Mouse (Mus musculus): ENCODE results near the gene Rapgef5.

Gene Rapgef5

DNA sequence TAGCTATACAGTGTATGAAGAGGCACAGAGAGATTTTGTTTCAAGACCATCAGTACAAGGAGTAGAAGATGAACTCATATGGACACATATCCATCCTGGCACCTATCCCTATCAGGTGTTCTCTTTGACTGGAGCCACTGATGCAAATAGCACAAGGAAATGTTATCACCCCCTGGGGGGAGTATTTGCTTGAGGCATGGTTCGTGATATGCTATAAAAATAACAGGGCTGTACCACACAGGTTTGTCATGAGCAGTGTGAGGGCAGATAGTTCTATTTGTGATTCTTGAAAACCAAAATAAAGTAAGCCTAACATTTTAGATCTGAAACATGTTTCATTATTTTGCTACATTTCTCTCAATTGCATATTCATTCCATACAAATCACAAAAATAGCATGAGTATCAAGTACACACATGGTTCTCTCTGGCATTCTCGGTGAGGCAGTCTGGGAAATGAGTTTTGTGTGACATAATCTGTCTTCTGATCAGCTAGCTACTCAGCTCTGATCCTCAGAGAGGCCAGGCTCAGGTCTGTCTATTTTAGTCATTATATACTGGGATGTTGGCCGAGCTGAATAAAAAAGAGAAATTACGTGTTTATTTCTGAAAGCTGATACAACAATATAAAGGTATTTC lies 12.3 kb downstream of the Rapgef5 start:
- ATAC-seq (ENCODE audit: insufficient number of reproducible peaks, low FRiP score, low TSS enrichment), result no peak

DNA sequence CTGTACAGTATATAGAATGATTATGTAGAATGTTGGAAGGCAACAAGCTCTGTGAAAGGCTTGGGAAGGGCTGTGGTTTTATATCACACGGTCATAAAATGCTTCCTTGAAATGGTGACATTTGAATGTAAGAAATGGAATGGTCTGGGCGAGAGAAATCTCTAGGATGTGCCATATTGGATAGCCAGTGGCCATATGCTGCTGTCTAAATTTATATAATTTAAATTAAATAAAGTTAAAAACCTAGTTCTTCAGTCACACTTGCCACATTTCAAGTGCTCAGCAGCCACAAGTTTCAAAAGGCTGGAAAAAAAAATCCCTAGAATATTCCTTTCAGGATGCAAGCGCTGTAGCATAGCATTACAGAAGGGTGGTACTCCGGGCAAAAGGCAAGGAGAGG lies 14.8 kb downstream of the Rapgef5 start:
- ATAC-seq (ENCODE audit: insufficient number of reproducible peaks, low FRiP score, low TSS enrichment), result no peak

DNA sequence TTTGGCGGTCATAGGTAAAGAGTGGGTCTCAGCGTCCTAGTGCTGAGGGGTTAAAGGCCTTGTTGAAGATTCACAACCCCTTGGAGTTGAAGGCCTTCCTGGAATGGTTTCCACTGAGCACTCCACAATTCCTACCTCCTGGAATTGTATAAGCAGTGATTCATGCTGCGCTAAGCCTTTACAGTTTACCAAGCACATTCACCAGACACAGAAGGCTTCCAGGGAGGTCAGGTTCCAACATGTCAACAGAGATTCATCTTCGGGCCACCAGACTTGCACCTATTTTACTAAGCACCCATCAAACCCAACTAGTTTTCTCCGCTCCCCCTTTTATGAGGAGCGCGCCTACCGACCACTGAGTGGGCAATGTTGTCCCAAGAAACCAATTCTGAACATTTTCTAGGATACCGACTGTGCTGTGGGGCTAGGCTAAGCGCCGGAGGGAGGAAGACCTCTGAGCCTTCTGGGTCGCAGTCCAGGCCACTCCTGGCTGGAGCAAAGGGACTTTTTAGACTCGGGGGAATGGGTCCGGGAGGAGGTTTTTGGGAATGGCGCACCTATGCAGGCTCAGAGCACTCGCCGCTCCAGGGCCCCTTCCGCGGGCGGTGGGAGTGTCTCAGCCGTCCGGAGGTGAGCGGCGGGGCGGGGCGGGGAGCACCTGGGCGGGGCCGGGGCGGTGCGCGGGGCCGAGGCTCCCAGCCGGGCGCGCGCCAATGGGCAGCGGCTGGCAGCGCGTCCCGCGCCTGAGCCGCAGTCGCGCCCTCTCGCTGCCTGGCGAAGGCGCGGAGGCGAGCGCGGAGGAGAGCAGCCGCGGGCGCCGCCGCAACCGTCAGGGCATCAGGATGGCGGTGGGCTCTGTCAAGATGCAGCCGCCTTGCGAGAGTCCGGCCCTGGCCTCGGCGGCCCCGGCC lies 17.2 kb downstream of the Rapgef5 start:
- no peak for ATAC-seq (ENCODE audit: insufficient number of reproducible peaks, low FRiP score, low TSS enrichment)

DNA sequence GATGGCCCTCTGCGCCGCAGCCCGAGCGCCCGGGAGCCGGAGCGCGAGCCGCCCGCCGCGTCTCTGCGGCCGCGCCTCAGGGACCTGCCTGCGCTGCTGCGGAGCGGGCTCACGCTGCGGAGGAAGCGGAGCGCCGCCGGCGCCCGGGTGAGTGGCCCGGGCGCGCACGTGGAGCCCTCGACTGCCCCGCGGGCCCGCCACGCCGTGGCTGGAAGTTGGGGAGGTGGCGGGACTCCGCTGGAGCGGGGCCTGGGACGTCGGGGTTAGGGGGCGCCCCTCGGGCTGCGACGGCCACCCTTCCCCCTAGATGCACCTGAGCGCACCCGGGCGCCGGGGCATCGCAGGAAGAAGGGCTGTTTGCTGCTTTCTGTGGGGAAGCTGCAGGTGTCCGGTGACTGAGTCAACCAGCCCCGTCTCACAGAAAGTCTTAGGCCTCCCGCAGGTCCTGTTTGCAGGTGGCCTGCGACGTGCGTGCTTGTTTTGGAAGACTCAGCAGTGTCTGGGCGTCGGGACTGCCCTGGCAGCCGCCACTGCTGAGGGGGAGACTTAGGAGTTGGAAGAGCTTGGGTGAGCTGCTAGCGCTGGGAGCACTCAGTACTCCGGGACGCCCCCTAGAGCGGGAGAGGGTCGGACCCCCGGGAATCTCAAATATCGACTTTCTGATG lies 17.9 kb downstream of the Rapgef5 start:
- no peak for ATAC-seq (ENCODE audit: insufficient number of reproducible peaks, low FRiP score, low TSS enrichment)

DNA sequence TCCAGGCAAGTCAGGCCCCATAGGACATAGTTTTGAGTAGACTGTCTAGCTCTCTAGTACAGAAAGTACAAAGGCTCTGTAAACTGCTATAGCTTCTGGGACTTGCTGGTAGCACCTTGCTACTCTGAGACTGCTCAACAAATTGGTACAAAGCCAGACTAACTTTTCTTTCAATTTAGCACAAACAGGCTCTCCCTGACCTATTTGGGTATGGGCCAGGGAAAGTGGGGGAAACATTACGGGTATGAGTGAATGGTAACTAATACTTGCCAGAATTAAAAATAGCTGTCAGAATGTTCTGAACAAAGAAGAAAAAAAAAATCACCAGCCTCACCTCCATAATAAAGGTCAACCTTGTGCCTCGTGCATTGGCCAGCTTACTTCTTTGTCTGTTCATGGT lies 24.1 kb downstream of the Rapgef5 start:
- ATAC-seq (ENCODE audit: insufficient number of reproducible peaks, low FRiP score, low TSS enrichment), result no peak

DNA sequence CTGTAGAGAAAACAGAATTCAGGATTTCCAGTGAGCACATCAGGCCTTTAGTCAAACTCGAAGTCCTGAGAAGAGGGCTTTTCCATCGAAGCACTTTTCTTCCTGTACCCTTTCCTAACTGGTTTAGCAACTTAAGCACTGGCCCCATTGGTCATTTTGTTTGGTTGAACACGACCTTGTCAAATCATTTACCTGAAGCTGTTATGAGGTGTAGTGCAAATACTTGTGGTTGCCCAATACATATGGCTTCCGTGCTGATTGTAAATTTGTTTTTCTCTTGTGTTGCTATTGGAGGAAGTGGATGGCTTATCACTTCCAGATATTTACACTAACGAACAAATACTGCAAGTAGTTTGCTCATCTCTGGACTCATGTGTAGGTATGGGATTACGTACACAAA lies 29.0 kb downstream of the Rapgef5 start:
- no peak for ATAC-seq (ENCODE audit: insufficient number of reproducible peaks, low FRiP score, low TSS enrichment)

DNA sequence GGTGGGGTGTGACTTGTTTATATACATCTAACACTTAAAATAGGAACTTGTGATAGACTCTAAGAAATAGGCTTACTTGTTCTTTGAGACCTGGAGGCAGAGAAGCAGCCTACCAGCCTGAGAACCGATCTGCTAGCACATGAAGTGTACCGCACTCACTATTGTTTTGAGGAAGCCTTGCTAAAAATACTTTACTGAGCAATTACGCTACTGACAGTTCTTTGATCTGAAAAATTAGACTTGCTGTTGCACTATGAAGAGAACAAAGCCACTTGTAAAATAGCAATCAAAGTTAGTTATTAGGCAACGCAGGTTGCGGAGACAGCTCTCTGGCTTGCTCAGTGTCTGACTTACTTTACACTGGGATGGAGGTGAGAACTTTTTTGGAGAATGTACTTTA lies 37.1 kb downstream of the Rapgef5 start:
- no peak for ATAC-seq (ENCODE audit: insufficient number of reproducible peaks, low FRiP score, low TSS enrichment)

DNA sequence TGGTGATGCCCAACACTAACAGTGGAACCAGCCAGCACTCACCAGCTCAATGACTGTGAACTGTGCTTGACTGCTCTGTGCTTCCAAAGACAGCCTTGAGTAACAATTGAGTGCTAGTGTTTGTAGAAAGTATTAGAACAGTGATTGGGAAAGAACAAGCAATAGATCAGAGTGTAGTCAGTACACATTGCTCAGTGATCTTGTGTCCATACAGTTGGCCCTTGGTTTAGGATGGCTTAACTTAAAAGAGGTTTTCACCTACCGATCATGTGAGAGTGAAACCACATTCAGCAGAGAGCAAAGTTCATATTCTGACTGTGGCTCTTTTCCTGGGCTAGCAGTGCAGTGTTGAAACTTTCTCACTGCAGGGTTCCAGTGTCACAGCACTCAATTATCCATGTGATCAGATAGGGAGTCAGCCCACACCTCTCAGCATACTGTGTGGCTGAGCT lies 38.4 kb downstream of the Rapgef5 start:
- ATAC-seq (ENCODE audit: insufficient number of reproducible peaks, low FRiP score, low TSS enrichment), result no peak

DNA sequence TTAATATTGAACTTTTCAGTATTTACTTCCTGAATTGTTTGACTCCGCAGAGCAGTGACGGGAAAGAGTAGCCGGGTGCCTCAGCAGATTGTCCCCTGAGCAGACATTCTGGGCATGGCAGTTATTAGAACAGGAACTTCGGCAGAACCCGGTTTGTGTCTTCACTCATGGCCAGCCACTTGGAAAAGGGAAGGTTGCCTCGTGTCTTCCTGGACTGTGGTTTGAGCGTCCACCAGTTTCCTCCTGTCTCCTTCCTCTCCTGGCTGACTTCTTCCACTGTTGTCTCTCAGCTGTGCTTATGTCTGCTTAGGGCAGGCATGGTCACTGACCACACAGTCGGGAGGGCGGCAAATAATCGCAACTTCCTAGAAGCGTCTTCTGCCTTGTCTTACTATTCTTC lies 44.2 kb downstream of the Rapgef5 start:
- no peak for ATAC-seq (ENCODE audit: insufficient number of reproducible peaks, low FRiP score, low TSS enrichment)

DNA sequence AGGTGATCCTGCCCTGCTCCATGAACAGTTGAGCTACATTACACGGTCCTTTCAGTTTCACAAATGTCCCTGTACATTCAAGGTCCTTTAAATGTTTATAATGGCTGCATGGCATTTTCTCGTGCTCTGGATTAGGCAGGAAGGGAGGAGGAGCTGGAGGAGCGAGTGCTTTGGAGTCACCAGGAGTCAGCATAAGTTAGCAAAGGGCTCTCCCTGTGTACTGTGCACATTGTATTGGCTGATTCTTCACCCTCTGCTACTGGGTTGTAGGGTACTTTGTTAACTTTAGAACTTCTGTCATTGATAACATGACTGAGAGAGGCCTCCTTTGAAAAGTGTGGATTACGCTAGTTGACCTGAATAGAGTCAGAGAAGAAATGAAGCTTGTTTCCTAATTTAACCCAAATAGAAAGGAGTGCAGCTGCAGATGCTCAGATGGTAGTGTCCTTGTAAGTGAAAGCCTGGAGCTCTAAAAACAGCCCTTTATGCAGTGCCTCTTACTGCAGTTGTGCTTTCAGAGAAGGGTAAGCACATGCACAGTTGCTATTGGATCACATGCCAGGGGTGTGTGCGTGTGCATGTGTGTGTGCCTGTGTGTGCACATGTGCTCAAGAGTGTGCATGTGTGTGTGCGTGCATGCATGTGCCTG lies 45.3 kb downstream of the Rapgef5 start:
- ATAC-seq (ENCODE audit: insufficient number of reproducible peaks, low FRiP score, low TSS enrichment), result no peak

DNA sequence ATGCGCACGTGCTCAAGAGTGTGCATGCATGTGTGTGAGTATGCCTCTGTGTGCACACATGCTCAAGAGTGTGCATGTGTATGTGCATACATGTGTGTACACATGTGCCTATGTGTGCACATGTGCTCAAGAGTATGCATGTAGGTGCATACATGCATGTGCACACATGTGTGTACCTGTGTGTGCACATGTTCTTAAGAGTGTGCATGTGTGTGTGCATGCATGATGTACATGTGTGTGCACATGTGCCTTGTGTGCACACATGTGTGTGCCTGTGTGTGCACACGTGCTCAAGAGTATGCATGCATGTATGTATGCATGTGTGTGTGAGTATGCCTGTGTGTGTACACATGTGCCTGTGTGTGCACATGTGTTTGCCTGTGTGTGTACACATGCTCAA lies 45.8 kb downstream of the Rapgef5 start:
- ATAC-seq (ENCODE audit: insufficient number of reproducible peaks, low FRiP score, low TSS enrichment), result no peak

DNA sequence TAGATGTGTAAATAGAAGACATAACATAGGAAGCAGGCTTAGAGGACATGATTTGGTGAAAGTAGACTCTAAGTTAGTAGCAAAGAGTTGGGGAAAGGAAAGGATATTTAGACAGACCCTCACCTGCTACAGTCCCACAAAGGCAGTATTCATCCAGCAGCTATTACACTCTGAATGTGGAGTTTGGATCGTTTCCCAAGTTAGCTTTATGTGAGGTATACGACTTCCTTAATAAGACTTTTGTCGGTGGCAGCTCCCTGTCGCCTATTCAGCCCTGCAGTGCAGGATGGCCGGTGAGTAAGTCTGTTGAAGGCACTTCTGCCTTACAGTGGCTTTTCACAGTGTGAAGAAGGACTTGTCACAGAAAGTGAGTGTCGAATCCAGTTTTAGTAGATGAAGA lies 47.6 kb downstream of the Rapgef5 start:
- no peak for ATAC-seq (ENCODE audit: insufficient number of reproducible peaks, low FRiP score, low TSS enrichment)

DNA sequence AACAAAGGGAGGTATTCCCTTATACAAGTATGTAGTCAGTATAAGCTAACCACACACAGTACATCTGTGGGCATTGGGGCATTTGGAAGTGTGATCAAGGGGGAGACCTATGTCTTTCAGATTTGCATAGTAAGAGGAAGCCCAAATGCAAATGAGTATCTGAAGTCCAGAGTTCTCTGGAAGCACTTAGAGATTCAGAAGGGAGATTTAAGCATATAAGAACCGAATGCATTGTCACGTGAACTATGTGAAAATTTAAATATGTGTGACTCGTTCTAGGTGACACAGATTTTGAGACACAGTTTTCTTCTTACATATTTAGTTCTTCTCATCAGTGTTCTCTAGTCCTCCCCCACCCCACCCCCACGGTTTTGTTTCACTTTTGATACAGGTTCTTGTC lies 50.0 kb downstream of the Rapgef5 start:
- no peak for ATAC-seq (ENCODE audit: insufficient number of reproducible peaks, low FRiP score, low TSS enrichment)

DNA sequence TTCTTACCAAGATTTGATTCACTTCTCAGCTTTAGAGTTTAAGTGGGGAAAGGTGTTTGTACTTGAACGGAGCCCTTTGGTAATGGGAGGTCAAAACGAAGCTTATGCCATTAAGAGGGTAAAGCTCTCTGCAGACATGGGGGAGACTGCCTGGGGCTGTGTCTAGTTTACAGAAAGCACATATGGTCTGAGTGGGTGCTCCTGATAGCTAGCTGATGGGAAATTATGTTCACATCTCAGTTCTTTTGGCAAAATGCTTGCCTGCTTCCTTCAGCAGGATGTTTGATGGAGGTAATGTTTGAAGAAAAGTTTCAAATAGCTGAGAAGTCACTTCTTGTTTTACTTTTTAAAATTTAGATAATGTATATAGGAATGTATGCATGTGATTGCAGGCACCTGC lies 53.4 kb downstream of the Rapgef5 start:
- no peak for ATAC-seq (ENCODE audit: insufficient number of reproducible peaks, low FRiP score, low TSS enrichment)

DNA sequence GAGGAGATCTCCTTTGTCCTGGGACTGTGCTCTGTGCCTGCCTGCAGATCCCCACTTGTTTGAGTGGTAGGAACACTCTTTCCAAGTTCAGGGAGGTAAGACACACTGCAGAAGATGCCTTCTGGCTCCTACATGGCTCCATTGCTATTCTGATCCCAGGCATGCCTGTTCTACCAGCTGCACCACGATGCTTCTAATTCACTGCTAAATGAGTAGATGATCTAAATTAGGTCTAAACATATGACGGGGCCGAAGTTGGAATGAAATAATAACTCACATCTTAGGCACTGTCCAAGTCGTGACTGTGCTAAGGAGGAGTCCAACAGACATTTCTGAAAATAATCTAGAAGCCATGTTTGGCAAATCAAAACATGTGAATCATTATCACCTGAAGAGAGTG lies 68.0 kb downstream of the Rapgef5 start:
- no peak for ATAC-seq (ENCODE audit: insufficient number of reproducible peaks, low FRiP score, low TSS enrichment)

DNA sequence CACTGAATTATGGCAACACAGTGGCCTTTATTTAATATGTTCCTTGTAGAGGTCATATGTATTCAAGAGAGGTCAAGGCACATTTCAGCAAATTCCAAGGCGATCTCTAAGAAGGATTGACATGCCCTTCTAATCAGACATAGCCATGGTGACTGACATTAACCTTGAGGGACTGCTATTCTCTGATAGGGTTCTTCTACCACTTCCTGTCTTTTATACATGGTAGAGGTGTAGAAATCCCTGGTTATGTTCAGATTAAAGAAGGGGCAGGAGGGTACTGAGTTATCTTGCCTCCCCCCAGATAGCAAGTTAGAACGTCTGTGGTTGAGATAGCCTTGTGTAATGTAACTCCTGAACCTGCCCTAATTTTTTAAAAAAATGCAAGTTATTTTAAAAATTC lies 69.1 kb downstream of the Rapgef5 start:
- ATAC-seq (ENCODE audit: insufficient number of reproducible peaks, low FRiP score, low TSS enrichment), result no peak

DNA sequence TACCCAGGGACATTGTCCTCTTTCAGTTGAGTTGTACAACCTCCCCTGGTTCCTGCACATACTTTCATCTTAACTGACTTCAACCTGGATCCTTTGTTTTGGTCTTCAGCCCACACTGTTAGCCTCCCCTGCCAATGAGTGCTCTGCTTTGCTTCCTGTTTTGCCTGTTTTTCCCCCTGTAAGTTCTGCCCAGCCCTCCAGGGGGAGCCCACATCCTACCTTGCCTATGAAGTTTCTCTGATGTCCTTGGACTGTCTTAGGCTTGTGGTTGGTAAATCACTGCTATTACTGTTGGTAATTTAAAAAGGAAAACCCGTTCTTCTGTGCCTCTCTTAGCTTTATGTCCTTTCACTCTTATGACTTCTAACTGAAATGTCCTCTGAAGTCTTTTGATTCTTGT lies 69.8 kb downstream of the Rapgef5 start:
- ATAC-seq (ENCODE audit: insufficient number of reproducible peaks, low FRiP score, low TSS enrichment), result no peak

DNA sequence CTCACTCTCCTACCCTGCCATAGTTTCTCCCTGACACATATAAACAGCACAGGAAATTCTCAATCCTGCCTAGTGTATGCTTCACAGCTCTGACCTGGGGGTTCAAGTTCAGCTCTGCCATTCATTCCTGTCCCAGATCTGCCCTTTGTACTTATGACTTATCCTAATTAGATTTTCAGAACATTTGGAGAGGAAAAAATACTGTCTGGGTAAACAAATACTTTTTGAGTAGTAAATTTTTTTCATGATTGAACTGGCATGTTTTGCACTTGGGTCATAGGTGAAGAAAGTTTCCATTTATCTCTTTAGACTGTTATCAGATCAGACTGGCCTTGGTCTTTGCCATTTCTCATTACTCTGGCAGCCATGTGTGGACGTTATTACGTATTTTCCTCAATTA lies 72.9 kb downstream of the Rapgef5 start:
- ATAC-seq (ENCODE audit: insufficient number of reproducible peaks, low FRiP score, low TSS enrichment), result no peak

DNA sequence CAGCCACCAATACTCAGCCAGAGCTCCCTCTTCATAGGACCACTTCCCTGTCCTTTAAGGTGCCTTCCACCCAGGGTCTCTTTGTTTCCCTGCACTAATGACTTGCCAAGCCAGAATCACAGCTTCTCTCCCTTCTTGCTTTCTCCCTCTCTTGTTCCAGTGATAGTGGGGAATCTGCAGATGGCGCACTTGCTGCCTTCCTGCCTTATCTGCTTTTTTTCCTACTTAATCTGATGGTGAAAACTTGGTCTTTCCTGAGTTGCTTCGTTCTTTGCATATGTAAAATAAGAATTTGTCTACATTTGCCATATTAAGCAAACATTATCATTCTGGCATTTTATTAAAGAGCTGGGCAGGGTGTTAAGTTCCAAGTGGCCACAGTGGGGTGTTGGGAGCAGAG lies 75.7 kb downstream of the Rapgef5 start:
- no peak for ATAC-seq (ENCODE audit: insufficient number of reproducible peaks, low FRiP score, low TSS enrichment)

DNA sequence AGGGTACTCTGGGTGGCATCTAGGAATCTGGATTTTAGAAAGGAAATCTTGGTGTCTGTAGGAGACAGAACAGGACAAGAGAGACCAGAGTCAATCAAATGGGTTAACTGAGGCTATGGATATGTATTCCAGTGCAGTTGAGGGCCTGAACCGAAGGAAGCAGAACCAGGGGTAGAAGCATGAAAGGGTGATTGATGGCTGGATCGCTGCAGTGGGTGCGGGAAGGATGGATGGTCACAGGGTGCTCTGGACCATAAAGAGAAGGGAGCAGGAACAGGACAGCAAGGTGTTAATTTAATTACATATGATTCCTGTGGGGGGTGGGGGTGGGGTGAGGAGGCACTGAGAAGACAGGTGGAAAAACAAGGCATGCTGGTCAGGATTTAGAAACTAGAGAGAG lies 76.3 kb downstream of the Rapgef5 start:
- no peak for ATAC-seq (ENCODE audit: insufficient number of reproducible peaks, low FRiP score, low TSS enrichment)

DNA sequence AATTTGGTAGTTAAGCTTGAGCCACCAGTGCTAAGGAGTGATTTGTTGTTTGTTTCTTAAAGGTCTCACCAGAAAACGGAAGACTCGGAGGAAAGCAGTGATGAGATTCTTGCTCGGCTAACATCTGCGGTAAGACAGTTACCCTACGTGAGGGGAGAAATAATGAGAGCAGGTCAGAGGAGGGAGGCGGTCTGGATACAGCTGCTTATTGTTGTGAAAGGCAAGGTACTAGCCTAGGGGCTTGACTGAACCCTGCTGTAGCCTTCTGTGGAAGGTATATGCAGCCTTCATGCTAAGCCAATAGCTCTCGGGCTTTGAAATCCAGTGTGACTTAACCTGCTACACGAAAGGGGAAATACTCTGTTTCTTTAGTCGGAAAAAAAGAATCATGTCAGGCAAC lies 78.9 kb downstream of the Rapgef5 start:
- no peak for ATAC-seq (ENCODE audit: insufficient number of reproducible peaks, low FRiP score, low TSS enrichment)
